Mouse (Mus musculus): ENCODE measurements at regions not wholly inside any gene's neighbourhood (a gene's known extent, or its start where the extent isn't known, plus 50 kb on each side); places are given as distances from the start of the nearest gene placed in this dataset.

DNA sequence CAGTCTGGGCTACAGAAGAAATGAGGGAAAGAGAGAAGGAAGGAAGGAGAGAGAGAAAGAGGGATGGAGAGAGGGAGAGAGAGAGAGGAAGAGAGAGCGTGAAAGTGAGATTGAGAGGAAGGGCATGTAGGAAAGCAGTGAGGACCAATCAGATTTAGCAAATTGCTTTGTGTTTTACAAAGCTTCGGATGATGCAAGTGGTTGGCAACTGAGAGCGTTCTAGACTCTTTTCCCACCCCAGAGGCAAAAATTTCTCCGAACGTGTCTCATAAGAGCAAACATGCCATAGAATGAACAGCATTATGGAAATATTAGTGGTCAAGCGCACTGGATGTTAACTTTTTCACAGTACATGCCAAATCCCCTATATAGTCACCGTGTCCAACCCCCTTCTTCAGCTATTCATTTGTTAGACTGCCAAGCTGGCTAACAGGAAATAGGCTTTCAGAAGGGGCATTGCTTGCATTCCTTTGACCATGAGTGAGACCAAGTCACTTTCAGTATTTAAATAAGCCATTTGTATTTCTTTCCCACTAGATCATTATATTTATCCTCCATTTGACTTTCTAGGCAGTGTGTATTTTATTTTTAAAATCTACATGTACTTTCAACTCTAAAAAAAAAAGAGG is 139.7 kb upstream of the Foxa2 start:
- Histone ChIP-seq H3K36me3 (replicated peaks; ENCODE audit: control insufficient read depth, insufficient read depth) (no peaks in the 10 kb centered on the region), H3K4me2 (replicated peaks) (no peak overlapping the region), H3K27ac (no peak overlapping the region), H3K4me3 (replicated peaks; ENCODE audit: low read length) (no peak overlapping the region), H3K9ac (no peak overlapping the region), H3K9me3 (ENCODE audit: control insufficient read depth, low read length) (no peaks in the 10 kb centered on the region), H3K4me1 (replicated peaks; ENCODE audit: control insufficient read depth, insufficient read depth, low read length) (no peaks in the 10 kb centered on the region), H3K27me3 (ENCODE audit: control insufficient read depth, insufficient read depth, low read length) (no peaks in the 10 kb centered on the region)
- no peak for DNase-seq (ENCODE audit: low spot score)
- WGBS: 88% methylated on average over 7 of the region's 7 CpGs
- ATAC-seq (ENCODE audit: low FRiP score): no peak

DNA sequence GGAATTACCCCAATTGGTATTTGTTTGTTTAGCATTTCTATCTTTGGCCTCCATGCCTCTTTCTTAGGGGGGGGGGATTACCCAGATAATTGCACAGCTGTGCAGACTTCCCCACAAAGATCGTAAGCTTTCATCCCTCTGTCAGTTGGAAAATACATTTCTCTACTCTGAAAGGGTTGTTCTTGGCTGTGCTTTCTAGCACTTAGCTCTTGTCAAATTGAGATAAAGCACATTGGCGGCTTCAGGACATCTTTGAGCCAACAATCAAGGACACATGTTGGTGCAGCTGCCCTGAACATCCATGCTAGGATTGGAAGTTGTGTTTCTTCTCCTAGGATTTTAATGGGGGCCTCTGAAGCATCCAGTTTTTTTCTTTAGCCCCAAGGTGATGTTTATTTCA is 142.1 kb upstream of the Foxa2 start:
- ATAC-seq (ENCODE audit: low FRiP score) (no peak), DNase-seq (ENCODE audit: low spot score) (no peak)
- Histone ChIP-seq H3K4me3 (replicated peaks; ENCODE audit: low read length) (no peak overlapping the region), H3K36me3 (replicated peaks; ENCODE audit: control insufficient read depth, insufficient read depth) (no peaks in the 10 kb centered on the region), H3K4me1 (replicated peaks; ENCODE audit: control insufficient read depth, insufficient read depth, low read length) (no peaks in the 10 kb centered on the region), H3K9me3 (ENCODE audit: control insufficient read depth, low read length) (no peaks in the 10 kb centered on the region), H3K9ac (no peak overlapping the region), H3K27ac (no peak overlapping the region), H3K4me2 (replicated peaks) (no peak overlapping the region), H3K27me3 (ENCODE audit: control insufficient read depth, insufficient read depth, low read length) (no peaks in the 10 kb centered on the region)
- 79% methylated on average over 2 of the region's 2 CpGs for WGBS

DNA sequence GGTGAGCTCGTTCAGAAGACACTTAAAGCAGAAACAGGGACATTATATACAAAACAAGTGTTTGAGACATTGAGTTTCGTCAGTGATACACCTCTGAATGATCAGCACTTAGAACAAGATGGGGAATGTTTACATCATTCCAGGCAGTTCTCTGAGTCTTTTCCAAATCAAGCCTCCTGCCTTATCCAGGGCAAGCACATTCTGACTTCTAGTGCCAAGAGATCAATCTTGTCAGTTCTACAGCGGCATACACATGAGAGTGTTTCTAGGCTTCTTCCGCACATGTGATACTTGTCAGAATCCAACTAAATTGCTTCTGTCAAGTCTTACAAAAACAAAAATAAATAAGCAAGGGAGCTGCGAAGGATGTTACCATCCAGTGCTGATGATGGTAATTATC is 142.5 kb upstream of the Foxa2 start:
- no peak overlapping the region for H3K4me3 ChIP-seq (replicated peaks; ENCODE audit: low read length)
- H3K27ac ChIP-seq: no peak overlapping the region
- no peaks in the 10 kb centered on the region for H3K9me3 ChIP-seq (ENCODE audit: control insufficient read depth, low read length)
- H3K36me3 ChIP-seq (replicated peaks; ENCODE audit: control insufficient read depth, insufficient read depth): no peaks in the 10 kb centered on the region
- DNase-seq (ENCODE audit: low spot score) (no peak), ATAC-seq (ENCODE audit: low FRiP score) (no peak)
- H3K9ac ChIP-seq: no peak overlapping the region
- no peaks in the 10 kb centered on the region for H3K4me1 ChIP-seq (replicated peaks; ENCODE audit: control insufficient read depth, insufficient read depth, low read length)
- no peaks in the 10 kb centered on the region for H3K27me3 ChIP-seq (ENCODE audit: control insufficient read depth, insufficient read depth, low read length)
- 80% methylated on average over 5 of the region's 5 CpGs for WGBS
- H3K4me2 ChIP-seq (replicated peaks): no peak overlapping the region

DNA sequence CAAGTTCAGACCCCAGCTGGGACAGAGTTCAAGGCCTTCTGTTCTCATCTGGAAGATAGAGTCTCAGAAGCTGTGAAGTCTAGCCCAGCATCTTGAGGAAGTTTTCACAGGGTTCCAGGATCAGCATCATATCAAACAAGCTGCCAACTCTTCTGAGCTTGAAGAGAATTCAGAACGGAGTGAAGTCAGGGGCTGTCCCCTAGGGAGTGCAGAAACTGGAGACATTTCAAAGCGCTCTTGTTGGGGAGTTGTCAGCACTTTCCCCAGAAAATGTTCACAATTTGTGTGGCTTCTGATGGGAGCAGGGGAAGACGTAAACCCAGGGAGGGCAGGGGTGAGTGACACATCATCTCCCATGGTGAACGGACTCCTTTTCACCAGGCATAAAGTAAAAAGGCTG is 146.2 kb upstream of the Foxa2 start:
- H3K9ac ChIP-seq: no peak overlapping the region
- ATAC-seq (ENCODE audit: low FRiP score) (no peak), DNase-seq (ENCODE audit: low spot score) (no peak)
- H3K27ac ChIP-seq: no peak overlapping the region
- 68% methylated on average over 4 of the region's 4 CpGs for WGBS
- no peaks in the 10 kb centered on the region for H3K36me3 ChIP-seq (replicated peaks; ENCODE audit: control insufficient read depth, insufficient read depth)
- H3K4me1 ChIP-seq (replicated peaks; ENCODE audit: control insufficient read depth, insufficient read depth, low read length): no peaks in the 10 kb centered on the region
- no peak overlapping the region for H3K4me3 ChIP-seq (replicated peaks; ENCODE audit: low read length)
- no peak overlapping the region for H3K4me2 ChIP-seq (replicated peaks)
- H3K9me3 ChIP-seq (ENCODE audit: control insufficient read depth, low read length): no peaks in the 10 kb centered on the region
- H3K27me3 ChIP-seq (ENCODE audit: control insufficient read depth, insufficient read depth, low read length): no peaks in the 10 kb centered on the region

DNA sequence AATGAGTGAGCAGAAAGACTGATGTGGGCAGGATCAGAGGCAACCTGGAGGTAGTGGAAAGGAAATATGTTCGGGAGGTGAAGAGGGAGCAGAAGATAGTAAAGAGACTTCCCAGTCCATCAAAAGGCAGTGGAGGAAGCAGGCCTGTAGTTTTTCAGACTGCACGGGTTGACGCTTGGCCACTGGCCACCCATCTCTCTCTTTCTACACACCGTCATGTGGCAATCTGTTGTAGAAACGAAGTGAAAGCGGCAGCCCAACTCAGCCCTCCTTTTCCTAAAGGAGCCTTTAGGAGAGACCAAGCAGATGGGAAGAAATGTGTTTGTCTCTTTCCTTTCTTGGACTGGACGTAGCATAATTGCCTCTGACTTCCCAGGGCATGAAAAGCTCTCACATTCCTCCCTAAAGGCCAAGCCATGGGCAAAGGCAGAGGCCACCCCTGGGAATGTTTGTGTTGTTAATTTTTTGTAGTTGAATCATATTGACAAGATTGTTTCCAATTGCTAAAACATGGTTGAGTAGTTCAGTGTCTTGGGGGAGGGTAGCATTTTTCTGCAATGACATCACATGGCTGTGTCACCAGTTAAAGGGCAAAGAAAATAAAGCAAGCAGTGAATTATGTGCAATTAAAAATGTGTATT is 150.7 kb upstream of the Foxa2 start:
- H3K9me3 ChIP-seq (ENCODE audit: control insufficient read depth, low read length): no peaks in the 10 kb centered on the region
- no peaks in the 10 kb centered on the region for H3K36me3 ChIP-seq (replicated peaks; ENCODE audit: control insufficient read depth, insufficient read depth)
- H3K27ac ChIP-seq: no peak overlapping the region
- no peak overlapping the region for H3K9ac ChIP-seq
- DNase-seq (ENCODE audit: low spot score) (no peak), ATAC-seq (ENCODE audit: low FRiP score) (no peak)
- H3K4me2 ChIP-seq (replicated peaks): no peak overlapping the region
- H3K27me3 ChIP-seq (ENCODE audit: control insufficient read depth, insufficient read depth, low read length): no peaks in the 10 kb centered on the region
- no peak overlapping the region for H3K4me3 ChIP-seq (replicated peaks; ENCODE audit: low read length)
- H3K4me1 ChIP-seq (replicated peaks; ENCODE audit: control insufficient read depth, insufficient read depth, low read length): no peaks in the 10 kb centered on the region
- WGBS: 87% methylated on average over 7 of the region's 7 CpGs

DNA sequence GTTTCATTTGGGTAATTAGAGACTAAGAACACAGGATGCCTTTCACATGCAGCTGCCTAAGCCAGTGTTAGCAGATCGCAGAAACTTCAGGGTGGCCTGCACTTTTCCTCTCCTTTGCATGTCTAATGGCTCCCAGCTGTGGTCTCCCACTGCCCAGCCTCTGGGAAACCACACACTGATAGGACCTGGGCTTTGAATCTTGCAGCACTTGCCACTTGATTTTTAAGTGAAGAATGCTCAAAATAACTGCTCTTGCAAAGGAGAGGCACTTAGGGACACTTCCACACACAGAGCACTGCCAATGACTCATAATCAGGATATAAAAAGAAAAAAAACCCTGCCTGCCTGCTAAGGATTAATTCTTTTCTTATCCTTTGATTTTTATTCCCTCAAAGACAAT is 159.9 kb upstream of the Foxa2 start:
- H3K36me3 ChIP-seq (replicated peaks; ENCODE audit: control insufficient read depth, insufficient read depth): no peaks in the 10 kb centered on the region
- H3K4me2 ChIP-seq (replicated peaks): no peak overlapping the region
- no peaks in the 10 kb centered on the region for H3K9me3 ChIP-seq (ENCODE audit: control insufficient read depth, low read length)
- H3K27ac ChIP-seq: no peak overlapping the region
- no peak for DNase-seq (ENCODE audit: low spot score)
- ATAC-seq (ENCODE audit: low FRiP score): no peak
- H3K4me1 ChIP-seq (replicated peaks; ENCODE audit: control insufficient read depth, insufficient read depth, low read length): no peaks in the 10 kb centered on the region
- no peak overlapping the region for H3K4me3 ChIP-seq (replicated peaks; ENCODE audit: low read length)
- H3K9ac ChIP-seq: no peak overlapping the region
- 36% methylated on average over 1 of the region's 1 CpGs for WGBS
- H3K27me3 ChIP-seq (ENCODE audit: control insufficient read depth, insufficient read depth, low read length): no peaks in the 10 kb centered on the region

DNA sequence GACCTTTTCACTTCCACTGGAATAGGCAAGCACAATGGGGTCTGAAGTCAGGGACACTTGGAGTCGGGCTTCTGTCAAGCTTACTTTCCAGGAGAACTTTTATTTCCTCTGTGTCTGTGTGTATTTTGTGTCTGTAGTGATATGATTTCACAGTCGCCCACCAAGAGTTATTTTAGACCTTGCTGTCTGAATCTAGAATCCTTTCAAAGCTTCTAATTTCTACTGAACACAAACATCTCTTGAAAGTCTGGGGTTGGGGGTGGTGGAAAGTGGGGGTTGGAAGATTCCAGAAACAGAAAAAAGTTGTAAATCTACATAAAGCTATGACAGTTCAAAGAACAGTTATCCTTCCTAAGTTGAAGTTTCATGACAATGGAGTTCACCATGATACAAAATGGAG is 164.0 kb upstream of the Foxa2 start:
- Histone ChIP-seq H3K27ac (no peak overlapping the region), H3K4me3 (replicated peaks; ENCODE audit: low read length) (no peak overlapping the region), H3K36me3 (replicated peaks; ENCODE audit: control insufficient read depth, insufficient read depth) (no peaks in the 10 kb centered on the region), H3K4me1 (replicated peaks; ENCODE audit: control insufficient read depth, insufficient read depth, low read length) (no peaks in the 10 kb centered on the region), H3K9me3 (ENCODE audit: control insufficient read depth, low read length) (no peaks in the 10 kb centered on the region), H3K9ac (no peak overlapping the region), H3K27me3 (ENCODE audit: control insufficient read depth, insufficient read depth, low read length) (no peaks in the 10 kb centered on the region), H3K4me2 (replicated peaks) (no peak overlapping the region)
- WGBS: 73% methylated on average over 2 of the region's 2 CpGs
- DNase-seq (ENCODE audit: low spot score) (no peak), ATAC-seq (ENCODE audit: low FRiP score) (no peak)

DNA sequence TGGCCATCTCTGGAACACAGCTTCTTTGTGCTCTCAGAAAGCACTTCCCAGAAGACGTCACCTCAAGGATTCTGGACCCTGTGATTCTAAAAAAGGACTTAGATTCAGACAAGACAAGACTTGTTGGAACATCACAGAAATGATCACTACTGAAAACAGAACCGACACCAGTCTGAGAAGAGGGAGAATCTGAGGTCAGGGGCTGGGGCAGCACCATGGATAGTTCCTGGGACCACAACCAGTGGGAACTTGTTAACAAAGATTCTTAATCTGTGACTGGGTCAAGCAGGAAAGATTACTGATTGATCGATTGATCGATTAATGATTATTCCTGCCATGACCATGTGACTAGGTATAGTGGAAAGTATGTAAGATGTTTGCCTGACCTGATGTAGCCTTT is 170.4 kb upstream of the Foxa2 start:
- Histone ChIP-seq H3K9ac (no peak overlapping the region), H3K27ac (no peak overlapping the region), H3K4me2 (replicated peaks) (no peak overlapping the region), H3K4me3 (replicated peaks; ENCODE audit: low read length) (no peak overlapping the region), H3K27me3 (ENCODE audit: control insufficient read depth, insufficient read depth, low read length) (no peaks in the 10 kb centered on the region), H3K36me3 (replicated peaks; ENCODE audit: control insufficient read depth, insufficient read depth) (no peaks in the 10 kb centered on the region), H3K4me1 (replicated peaks; ENCODE audit: control insufficient read depth, insufficient read depth, low read length) (no peaks in the 10 kb centered on the region), H3K9me3 (ENCODE audit: control insufficient read depth, low read length) (no peaks in the 10 kb centered on the region)
- ATAC-seq (ENCODE audit: low FRiP score) (no peak), DNase-seq (ENCODE audit: low spot score) (no peak)
- WGBS: 85% methylated on average over 4 of the region's 4 CpGs

DNA sequence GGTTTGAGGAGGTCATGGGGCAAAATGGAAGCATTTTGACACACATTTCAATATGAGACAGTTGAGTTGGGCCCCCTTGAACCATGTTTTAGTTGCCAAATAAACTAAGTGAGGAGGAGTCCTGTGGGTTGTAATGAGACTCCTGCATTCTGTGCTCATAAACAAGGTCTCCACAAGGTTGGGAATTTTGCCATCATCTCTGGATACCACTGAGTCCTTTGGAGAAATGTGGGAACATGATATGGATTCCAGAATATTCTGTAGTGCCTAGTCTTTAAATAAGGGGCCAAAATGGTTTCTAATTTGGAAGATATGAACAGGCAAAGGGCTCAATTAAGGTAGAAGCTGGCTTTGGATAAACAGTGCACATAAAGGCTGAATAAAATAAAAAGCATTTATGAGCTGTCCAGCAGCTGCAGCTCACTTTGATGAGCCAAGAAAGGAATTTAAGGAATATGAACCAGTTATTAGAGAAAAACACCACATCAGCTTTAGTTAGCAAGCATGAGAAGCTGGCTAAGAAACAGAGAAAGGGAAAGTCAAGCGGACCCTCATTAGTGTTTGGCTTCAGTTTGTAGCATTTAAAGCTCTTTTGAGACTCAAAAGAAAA is 161.3 kb upstream of the Sstr4 start:
- Histone ChIP-seq H3K27ac (no peak overlapping the region), H3K4me1 (replicated peaks; ENCODE audit: control insufficient read depth, insufficient read depth, low read length) (no peaks in the 10 kb centered on the region), H3K9me3 (ENCODE audit: control insufficient read depth, low read length) (no peaks in the 10 kb centered on the region), H3K9ac (no peak overlapping the region), H3K4me3 (replicated peaks; ENCODE audit: low read length) (no peak overlapping the region), H3K36me3 (replicated peaks; ENCODE audit: control insufficient read depth, insufficient read depth) (no peaks in the 10 kb centered on the region), H3K27me3 (ENCODE audit: control insufficient read depth, insufficient read depth, low read length) (no peaks in the 10 kb centered on the region), H3K4me2 (replicated peaks) (no peak overlapping the region)
- ATAC-seq (ENCODE audit: low FRiP score) (no peak), DNase-seq (ENCODE audit: low spot score) (no peak)
- 88% methylated on average over 1 of the region's 1 CpGs for WGBS
